Mouse (Mus musculus): Measurements from ENCODE around the gene Stat5a.

GRCm38 (mm10) chr11:100894146-100894918 lies 35.2 kb downstream of the Stat5a start:
- TF ChIP-seq CTCF (IDR thresholded peaks at IDR 0.05; ENCODE audit: borderline replicate concordance, control insufficient read depth, extremely low read depth, insufficient read depth, low read length, poor library complexity): no peak
- no peak for TF ChIP-seq POLR2A (IDR thresholded peaks at IDR 0.05; ENCODE audit: control insufficient read depth, extremely low read depth, insufficient read depth, low read length, poor library complexity)
